Mouse (Mus musculus): ENCODE data around the gene Slc8a1.

- TF ChIP-seq CTCF (IDR thresholded peaks at IDR 0.05; ENCODE audit: low read depth, low read length) (no peak), POLR2A (IDR thresholded peaks at IDR 0.05; ENCODE audit: extremely low read depth, insufficient read depth, low read length) (no peak)
Measured at GRCm38 (mm10) chr17:81416361-81417114, 321.6 kb downstream of the Slc8a1 start.
